Mouse (Mus musculus) cerebellum, adult (tissue): ENCODE measurements at regions not wholly inside any gene's neighbourhood (a gene's known extent, or its start where the extent isn't known, plus 50 kb on each side); places are given as distances from the start of the nearest gene placed in this dataset.
"Not testable (repeated sequence)": the region's sequence is repeated elsewhere in the genome, so short reads cannot be mapped to it uniquely, and the experiment has no call there.

Experiments
- ATAC-seq: cut with Nextera tagmentation; 2 replicates; pipeline ENCODE4 v1.9.2; 2017; ENCODE audit warnings: mild to moderate bottlenecking, moderate library complexity, mixed read lengths; ENCODE audit not compliant: insufficient number of reproducible peaks, low FRiP score, low TSS enrichment

DNA sequence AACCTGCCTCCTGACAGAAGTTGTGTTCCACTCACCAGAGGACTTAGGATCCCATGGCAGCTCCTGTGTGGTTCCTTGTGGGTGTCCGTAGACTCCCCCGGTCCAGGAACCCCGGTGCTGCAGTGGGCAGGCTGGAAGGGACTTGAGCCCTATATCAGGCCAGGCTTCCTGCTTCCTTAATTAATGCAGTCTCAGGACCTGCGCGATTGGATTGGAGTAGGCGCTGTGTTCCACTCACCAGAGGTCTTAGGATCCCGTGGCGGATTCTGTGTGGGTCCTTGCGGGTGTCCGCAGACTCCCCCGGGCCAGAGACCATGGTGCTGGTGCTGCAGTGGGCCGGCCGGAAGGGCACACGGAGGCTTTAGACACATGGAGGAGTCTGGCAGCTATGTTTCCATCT, 288.7 kb downstream of the Fut8 start:
- ATAC-seq: not testable (repeated sequence)

DNA sequence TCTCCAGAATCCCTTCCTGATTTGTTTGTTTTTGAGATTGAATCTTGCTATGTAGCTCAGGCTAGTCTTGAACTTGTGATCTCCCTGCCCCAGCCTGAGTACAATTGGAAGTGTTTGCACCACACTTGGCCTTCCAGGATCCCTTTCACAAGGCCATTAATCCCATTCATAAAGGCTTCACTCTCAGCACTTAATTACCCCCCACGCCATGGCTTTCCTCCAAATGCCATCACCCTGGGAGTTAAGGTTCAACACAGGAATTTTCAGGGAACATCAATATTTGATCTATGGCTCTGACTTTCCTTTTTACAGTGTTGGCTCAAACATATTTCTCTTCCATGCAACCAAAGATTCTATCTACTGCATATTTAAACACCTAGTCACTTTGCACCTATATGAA, 289.6 kb downstream of the Fut8 start:
- no peak for ATAC-seq

DNA sequence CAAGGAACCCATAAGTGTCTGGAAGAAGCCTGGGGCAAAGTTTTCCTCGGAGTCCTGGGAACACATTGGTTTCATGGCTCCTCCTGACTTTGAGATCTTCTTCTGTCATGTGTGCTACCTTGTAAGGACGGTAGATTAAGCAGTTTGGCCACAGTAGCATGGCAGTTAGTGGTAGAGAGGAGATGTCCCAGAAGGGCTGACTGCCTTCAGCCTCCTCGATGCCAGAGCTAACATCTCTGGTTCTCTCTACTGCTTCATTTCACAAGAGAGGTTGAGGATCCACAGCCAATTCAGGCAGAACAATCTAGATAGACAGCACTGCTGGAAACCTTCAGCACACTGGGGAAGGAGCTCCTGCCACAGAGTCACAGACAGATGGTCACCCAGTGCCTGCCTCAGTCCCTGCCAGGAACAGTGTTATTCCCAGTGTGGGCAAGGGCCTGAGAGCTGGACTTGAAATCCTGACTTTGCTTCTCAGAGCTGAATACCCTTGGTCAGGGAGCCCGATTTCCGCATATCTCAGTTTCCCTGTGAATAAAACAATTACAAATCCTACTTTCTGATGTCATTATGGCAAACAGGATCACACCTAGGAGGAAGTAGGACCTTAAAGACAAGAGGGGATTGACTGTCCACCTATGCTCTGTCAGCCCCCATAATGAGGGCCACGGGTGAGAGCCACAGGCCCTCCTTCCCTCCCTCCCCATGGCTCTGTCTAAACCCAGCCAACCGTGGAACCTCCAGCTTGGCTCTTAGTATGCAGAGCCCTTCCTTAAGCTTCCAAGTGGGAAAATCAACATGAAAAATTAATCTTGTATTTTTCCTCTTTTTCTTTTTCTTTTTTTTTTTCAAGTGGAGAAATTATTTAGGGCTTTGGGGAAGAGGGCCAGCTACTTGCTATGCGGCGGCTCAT, 290.3 kb downstream of the Fut8 start:
- ATAC-seq: peak; percentile 96

DNA sequence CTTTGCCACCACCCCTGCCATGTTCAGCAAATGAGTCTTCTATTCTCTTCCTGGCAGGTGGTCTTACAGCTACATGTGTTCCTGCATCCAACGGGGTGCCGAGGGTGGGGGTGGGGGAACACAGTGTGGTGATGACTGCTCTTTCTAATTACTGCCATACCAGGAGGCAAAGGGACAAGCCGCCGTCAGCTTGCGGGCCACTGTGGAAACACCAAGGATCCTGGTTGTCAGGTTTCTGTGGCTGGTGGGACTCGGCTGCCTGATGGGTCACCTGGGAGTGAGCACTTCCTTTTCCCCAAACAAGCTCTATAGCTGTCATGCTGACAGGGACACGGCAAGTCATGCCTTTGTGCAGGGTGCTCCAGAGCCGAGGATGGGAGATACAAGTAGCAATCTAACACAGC, 290.9 kb downstream of the Fut8 start:
- peak; percentile 38; the same call in 1 of the 2 replicates for ATAC-seq

GRCm38 (mm10) chr12:77529414-77529813, 291.5 kb downstream of the Fut8 start:
- no peak for ATAC-seq

- ATAC-seq: no peak
These were observed 292.0 kb downstream of the Fut8 start for GRCm38 (mm10) chr12:77529955-77530354.

GRCm38 (mm10) chr12:77531294-77531693, 293.4 kb downstream of the Fut8 start:
- no peak for ATAC-seq

DNA sequence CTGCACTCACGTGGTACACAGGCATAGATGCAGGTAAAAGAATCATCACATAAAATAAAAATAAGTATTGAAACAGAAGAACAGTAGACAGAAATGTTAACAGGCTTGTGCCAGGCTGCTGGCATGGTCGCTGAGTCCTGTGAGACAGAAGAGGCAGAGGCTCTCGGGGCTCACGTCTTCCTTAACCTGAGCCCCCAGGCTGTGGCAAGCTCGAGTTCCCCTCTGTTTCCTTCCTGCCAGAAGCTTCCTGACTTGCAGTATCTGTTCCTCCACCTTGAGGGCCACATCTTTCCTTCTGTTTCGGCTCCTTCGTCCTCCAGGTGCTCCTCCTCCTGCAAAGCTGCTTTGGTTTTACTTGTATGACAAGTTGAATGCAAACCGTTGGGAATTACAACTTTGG, 294.6 kb downstream of the Fut8 start:
- ATAC-seq: no peak

GRCm38 (mm10) chr12:77533606-77534005, 295.7 kb downstream of the Fut8 start:
- ATAC-seq: no peak

- no peak for ATAC-seq
These were observed 296.2 kb downstream of the Fut8 start for GRCm38 (mm10) chr12:77534079-77534478.

GRCm38 (mm10) chr12:77535147-77535546, 297.2 kb downstream of the Fut8 start:
- ATAC-seq: no peak

GRCm38 (mm10) chr12:77537139-77537848, 299.4 kb downstream of the Fut8 start:
- ATAC-seq: no peak

GRCm38 (mm10) chr12:77539661-77540431, 301.9 kb downstream of the Fut8 start:
- ATAC-seq: no peak

GRCm38 (mm10) chr12:77541051-77541765, 303.3 kb downstream of the Fut8 start:
- no peak for ATAC-seq

DNA sequence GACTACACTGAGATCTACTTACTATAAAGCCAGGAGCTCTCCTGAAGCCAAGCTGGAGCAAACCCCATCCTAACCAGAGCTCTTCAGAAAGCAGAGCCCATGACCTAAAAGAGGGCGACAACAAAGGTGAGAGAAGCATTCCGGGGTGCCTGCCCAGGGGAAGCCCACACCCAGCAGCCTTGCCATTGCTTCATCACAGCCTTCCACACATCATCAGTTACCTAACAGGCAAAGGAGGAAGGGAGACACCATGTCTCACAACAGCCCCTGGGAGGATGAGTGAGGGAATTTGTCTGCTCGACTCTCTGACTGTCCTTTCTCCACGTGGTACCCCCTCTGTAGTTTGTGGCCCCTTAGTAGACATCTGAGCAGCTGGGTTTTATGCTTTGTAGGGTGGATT, 303.9 kb downstream of the Fut8 start:
- ATAC-seq: no peak

- ATAC-seq: no peak
These were observed 305.7 kb downstream of the Fut8 start for GRCm38 (mm10) chr12:77543651-77544050.

DNA sequence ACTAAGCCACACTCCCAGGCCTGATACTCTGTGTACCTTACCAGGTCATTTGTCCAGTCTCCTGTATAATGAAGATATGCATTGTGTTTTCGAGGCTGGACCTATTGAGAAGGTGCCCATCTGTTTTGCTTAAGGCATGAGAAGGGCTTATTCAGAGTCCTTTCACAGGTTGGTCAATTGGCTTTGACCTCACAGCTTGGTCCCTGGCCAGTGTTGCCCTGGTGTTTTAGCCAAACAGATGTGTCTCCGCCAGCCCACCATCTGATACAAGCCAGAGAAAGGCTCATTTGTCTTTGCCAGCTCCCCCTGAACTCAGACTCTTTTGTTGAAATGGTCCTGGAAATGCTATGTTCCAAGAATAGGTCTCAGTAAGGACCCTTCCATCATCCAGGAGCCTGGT, 308.2 kb downstream of the Fut8 start:
- no peak for ATAC-seq

GRCm38 (mm10) chr12:77568286-77568685, 330.4 kb downstream of the Fut8 start:
- ATAC-seq: peak; percentile 81

GRCm38 (mm10) chr12:77570501-77570900, 332.6 kb downstream of the Fut8 start:
- ATAC-seq: no peak

DNA sequence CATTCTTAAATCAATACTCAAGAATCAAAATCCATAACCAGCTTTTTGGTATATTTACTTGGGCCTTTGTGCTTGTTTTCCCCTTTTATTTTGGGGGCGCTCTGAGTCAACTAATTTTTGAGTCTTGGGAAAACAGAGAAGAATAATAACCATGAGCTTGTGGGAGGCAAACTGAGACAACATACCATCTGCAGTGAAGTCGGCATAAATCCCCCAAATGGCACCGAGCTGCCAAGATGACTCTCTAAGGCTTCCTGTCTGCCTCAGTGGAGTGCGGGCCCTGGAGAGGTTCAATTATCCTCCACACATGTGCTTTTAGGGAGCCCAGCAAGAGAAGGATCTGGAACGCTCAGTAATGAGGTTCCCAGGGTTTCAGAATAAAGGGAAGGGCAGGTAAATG, 333.1 kb downstream of the Fut8 start:
- ATAC-seq: no peak
